Mouse (Mus musculus): ENCODE results near the gene Pla2g5. TPM values are rescaled to one million over a fixed set of nuclear protein-coding genes. Genes with fewer than 3 reads are reported as not detected.

The Pla2g5 gene
- polyA plus RNA-seq (2015; fragmentation: Nextera tagmentation; extraction: Ambion mirVana), result 0.25 TPM in 1 of 2 replicates, not detected in the other

DNA sequence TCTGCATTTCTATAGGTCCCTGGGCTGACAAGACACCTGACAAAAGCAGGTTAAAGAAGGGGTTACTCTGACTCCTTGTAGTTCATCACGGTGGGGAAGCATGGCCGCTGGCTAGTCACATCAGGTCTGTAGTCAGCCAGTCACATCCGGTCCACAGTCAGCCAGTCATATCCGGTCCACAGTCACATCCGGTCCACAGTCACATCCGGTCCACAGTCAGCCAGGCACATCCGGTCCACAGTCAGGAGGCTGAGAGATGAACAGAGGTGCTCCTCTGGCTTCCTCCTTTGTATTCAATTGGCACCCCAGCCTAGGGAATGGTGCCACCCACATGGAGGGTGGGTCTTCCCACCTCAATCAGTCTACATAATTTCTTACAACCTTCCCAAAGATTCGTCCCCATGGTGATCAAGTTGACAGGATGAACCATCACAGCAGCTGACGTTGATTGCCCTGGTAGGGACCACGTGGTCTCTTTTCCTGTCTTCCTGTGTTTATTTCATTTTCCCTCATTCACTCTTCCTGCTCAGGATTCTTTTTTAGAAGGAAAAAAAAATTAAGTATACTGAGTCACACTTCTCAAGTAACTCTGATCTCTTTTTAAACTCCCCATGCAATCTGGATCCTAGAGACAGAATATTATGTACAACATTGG is at the start of gene Pla2g5:
TSS of gene Pla2g5 (minus strand) at position 139 of the 655 bp plus-strand sequence.

DNA sequence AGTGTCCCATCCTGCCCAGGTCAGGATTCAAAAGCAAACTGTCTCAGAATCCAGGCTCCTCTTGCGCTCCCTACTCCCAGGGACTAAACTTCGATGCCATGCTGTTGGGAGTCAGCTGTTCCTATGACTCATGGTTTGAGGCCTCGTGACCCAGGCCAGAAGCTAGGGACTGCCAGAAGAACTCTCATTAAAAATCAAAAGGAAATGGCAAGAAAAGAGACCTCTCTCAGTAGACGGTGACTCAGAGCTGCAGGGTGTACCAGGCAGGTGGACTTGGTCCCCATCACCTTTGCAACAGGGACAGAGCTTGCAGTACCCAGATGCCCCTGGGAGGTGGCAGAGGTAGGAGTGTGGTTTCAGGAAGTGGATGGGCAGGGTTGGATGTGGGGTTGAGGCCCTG is 14.4 kb upstream of the Pla2g5 start, which contains the start of gene Pla2g2e:
TSS of gene Pla2g2e (plus strand) at position 212 of the 400 bp plus-strand sequence.

GRCm38 (mm10) chr4:138873864-138874263 is 10.6 kb upstream of the Pla2g5 start, which contains the start of gene Gm13030:
Gm13030 (minus strand) TSS chr4:138873964.

DNA sequence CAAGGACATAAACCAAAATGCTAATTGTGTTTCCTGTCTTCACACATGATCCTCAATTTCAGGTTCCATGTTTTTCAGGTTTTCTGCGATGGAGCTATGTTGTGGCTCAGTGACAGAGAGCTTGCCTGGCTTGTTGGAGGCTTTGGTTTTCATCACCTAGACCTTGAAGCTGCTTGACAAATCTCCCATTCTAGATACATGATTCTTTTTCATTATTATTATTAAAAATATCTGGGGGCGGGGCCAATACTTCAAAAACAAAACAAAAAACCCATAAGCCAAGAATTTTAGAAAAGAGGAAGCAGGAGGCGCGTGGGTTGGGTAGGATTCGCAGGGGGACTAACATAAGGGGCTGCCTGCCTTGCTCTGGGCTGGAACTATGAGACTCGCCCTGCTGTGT is 87.8 kb downstream of the Pla2g5 start, which contains the start of gene Pla2g2d:
TSS of gene Pla2g2d (plus strand) at position 301 of the 400 bp plus-strand sequence.

DNA sequence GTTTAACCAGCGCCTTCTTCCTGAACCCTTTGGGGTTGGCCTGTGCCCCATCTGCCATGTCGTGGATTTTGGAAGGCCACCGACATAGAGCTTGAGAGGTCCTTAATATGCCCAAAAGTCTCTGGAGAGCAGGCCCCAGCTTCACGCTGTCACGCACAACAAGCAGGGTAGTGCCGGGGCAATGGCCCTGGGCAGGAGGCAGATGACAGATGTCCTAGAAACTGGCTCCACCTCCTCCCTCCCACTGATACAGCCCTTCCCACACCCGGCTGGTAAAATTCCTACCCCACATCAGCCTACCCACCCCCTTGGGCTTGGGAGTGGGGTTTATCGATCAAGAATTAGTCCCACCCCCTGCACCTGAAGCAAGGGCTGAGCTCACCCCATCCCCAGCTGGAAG is 105.9 kb downstream of the Pla2g5 start, which contains the start of gene Pla2g2f:
TSS of gene Pla2g2f (minus strand) at position 211 of the 400 bp plus-strand sequence.

Other genes with a start within 250 kb of the Pla2g5 start
- not detected in 2 replicates for gene Vwa5b1, start 227.6 kb downstream of the Pla2g5 start, polyA plus RNA-seq (2015; fragmentation: Nextera tagmentation; extraction: Ambion mirVana)
- 0.10 and 0.15 TPM in 2 replicates for gene Pla2g2c, start 138.7 kb downstream of the Pla2g5 start, polyA plus RNA-seq (2015; fragmentation: Nextera tagmentation; extraction: Ambion mirVana)
- gene Ubxn10, start 126.3 kb downstream of the Pla2g5 start, polyA plus RNA-seq (2015; fragmentation: Nextera tagmentation; extraction: Ambion mirVana), result 0.08 and 0.17 TPM in 2 replicates
- gene Pla2g2f, start 105.9 kb downstream of the Pla2g5 start, polyA plus RNA-seq (2015; fragmentation: Nextera tagmentation; extraction: Ambion mirVana), result not detected in 2 replicates
- 0.07 TPM in 1 of 2 replicates, not detected in the other for gene Pla2g2d, start 87.7 kb downstream of the Pla2g5 start, polyA plus RNA-seq (2015; fragmentation: Nextera tagmentation; extraction: Ambion mirVana)
- gene Gm13030, start 10.5 kb upstream of the Pla2g5 start, polyA plus RNA-seq (2015; fragmentation: Nextera tagmentation; extraction: Ambion mirVana), result not detected in 2 replicates
- not detected in 2 replicates for gene Pla2g2e, start 14.5 kb upstream of the Pla2g5 start, polyA plus RNA-seq (2015; fragmentation: Nextera tagmentation; extraction: Ambion mirVana)
- gene Otud3, start 50.5 kb upstream of the Pla2g5 start, polyA plus RNA-seq (2015; fragmentation: Nextera tagmentation; extraction: Ambion mirVana), result 1.6 and 1.8 TPM in 2 replicates
- gene Rnf186, start 103.6 kb upstream of the Pla2g5 start, polyA plus RNA-seq (2015; fragmentation: Nextera tagmentation; extraction: Ambion mirVana), result not detected in 2 replicates
- gene Tmco4, start 109.4 kb upstream of the Pla2g5 start, polyA plus RNA-seq (2015; fragmentation: Nextera tagmentation; extraction: Ambion mirVana), result 3.2 and 3.9 TPM in 2 replicates
- gene Htr6, start 212.1 kb upstream of the Pla2g5 start, polyA plus RNA-seq (2015; fragmentation: Nextera tagmentation; extraction: Ambion mirVana), result not detected in 2 replicates
- 26.7 and 33.5 TPM in 2 replicates for gene Nbl1, start 229.5 kb upstream of the Pla2g5 start, polyA plus RNA-seq (2015; fragmentation: Nextera tagmentation; extraction: Ambion mirVana)

Data from spleen, postnatal 0 days (tissue).